Mouse (Mus musculus) gastrocnemius, postnatal 10 days (tissue): ENCODE results near the gene Gm4631. TPM values are rescaled to one million over a fixed set of nuclear protein-coding genes. Genes with fewer than 3 reads are reported as not detected.
"Not testable (repeated sequence)": the region's sequence is repeated elsewhere in the genome, so short reads cannot be mapped to it uniquely, and the experiment has no call there.

Source experiments
- DNase-seq: peaks from one replicate; pipeline ENCODE4 v3.0.0; 2021; ENCODE audit warnings: mixed read lengths
- long read RNA-seq, 2 experiments: library from polyadenylated mRNA; stranded (forward); transcript quantifications; one replicate each; pipeline ENCODE4 v2.0.0; 2021
- total RNA-seq, 2 experiments: library from RNA; stranded (reverse); gene quantifications; 2 replicates each; pipeline ENCODE4 v1.2.3; 2021

Gm4631 gene
- 10 to 100 TPM; 17.0 to 21.5 TPM for total RNA-seq
- long read RNA-seq, experiment 1, partial matches to known transcripts: 1 of 1 reads
- long read RNA-seq, experiment 1, other reads (novel, unspliced or antisense): 0 of 1 reads
- long read RNA-seq, experiment 2, partial matches to known transcripts: 1 of 1 reads
- long read RNA-seq, experiment 2, other reads (novel, unspliced or antisense): 0 of 1 reads

- not testable (repeated sequence) for DNase-seq
These were observed at the start of gene Gm4631 for GRCm38 (mm10) chr2:175338097-175338496. Gm4631 (minus strand) TSS chr2:175338197.

- not testable (repeated sequence) for DNase-seq
These were observed 34.1 kb upstream of the Gm4631 start, which contains the start of gene Zfp968 for GRCm38 (mm10) chr2:175372136-175372535. Zfp968 (plus strand) TSS chr2:175372436.

- not testable (repeated sequence) for DNase-seq
These were observed 63.2 kb downstream of the Gm4631 start, which contains the start of gene Gm14440 for GRCm38 (mm10) chr2:175274825-175275224. Gm14440 (plus strand) TSS chr2:175275125.

Other genes with a start within 250 kb of the Gm4631 start
- 1 to 10 TPM; 5.8 to 8.7 TPM for gene Gm14399, start 196.2 kb downstream of the Gm4631 start, total RNA-seq
- 1 to 10 TPM in 1 of 2 experiments, under 1 TPM in 1; 0.94 to 1.1 TPM for gene Gm14443, start 162.3 kb downstream of the Gm4631 start, total RNA-seq
- 10 to 100 TPM; 26.3 to 40.4 TPM for gene Gm14391, start 131.3 kb downstream of the Gm4631 start, total RNA-seq
- 1 to 10 TPM in 1 of 2 experiments, not detected in 1; 4.8 TPM for gene Gm14440, start 63.1 kb downstream of the Gm4631 start, total RNA-seq
- gene Zfp968, start 34.2 kb upstream of the Gm4631 start, total RNA-seq: 1 to 10 TPM; 2.5 to 3.8 TPM
- gene Gm4724, start 97.6 kb upstream of the Gm4631 start, total RNA-seq: 1 to 10 TPM; 1.3 to 4.7 TPM
- 1 to 10 TPM; 3.9 to 5.0 TPM for gene Zfp965, start 131.8 kb upstream of the Gm4631 start, total RNA-seq